Mouse (Mus musculus) stomach, postnatal 0 days (tissue): ENCODE results near the gene Olfr502.

ENCODE experiments used
- CTCF ChIP-seq: IDR thresholded peaks from 2 replicates; pipeline ENCODE4 v1.5.1; 2016; ENCODE audit warnings: antibody characterized with exemption, low read depth, mild to moderate bottlenecking, moderate library complexity
- EP300 ChIP-seq: optimal IDR thresholded peaks from 2 replicates; pipeline ENCODE3; 2016; ENCODE audit warnings: antibody characterized with exemption

- TF ChIP-seq CTCF = no peak
- TF ChIP-seq EP300 = no peak
Observed at GRCm38 (mm10) chr7:108524965-108525364, at the start of gene Olfr502.
